Mouse (Mus musculus) gastrocnemius, postnatal 25 days (tissue): Measurements from ENCODE around the gene Ikzf5. TPM values are rescaled to one million over a fixed set of nuclear protein-coding genes. Genes with fewer than 3 reads are reported as not detected.
"Not testable (repeated sequence)": the region's sequence is repeated elsewhere in the genome, so short reads cannot be mapped to it uniquely, and the experiment has no call there.

Experiments used
- DNase-seq: peaks from one replicate; pipeline ENCODE4 v3.0.0; 2022
- long read RNA-seq, 2 experiments: library from polyadenylated mRNA; stranded (forward); transcript quantifications; one replicate each; pipeline ENCODE4 v2.0.0; 2021
- total RNA-seq, 2 experiments: library from RNA; stranded (reverse); gene quantifications; 1 replicate in 1 of 2; 2 replicates in 1 of 2; pipeline ENCODE4 v1.2.3; 2021

The Ikzf5 gene
- total RNA-seq: 10 to 100 TPM; 20.8 to 22.2 TPM
- long read RNA-seq, experiment 1, full-length matches to known transcripts: 1 of 4 reads
- long read RNA-seq, experiment 1, partial matches to known transcripts: 1 of 4 reads
- long read RNA-seq, experiment 1, other reads (novel, unspliced or antisense): 2 of 4 reads
- long read RNA-seq, experiment 2, full-length matches to known transcripts: 8 of 13 reads
- long read RNA-seq, experiment 2, partial matches to known transcripts: 1 of 13 reads
- long read RNA-seq, experiment 2, other reads (novel, unspliced or antisense): 4 of 13 reads

GRCm38 (mm10) chr7:131410416-131411058, at the start of gene Ikzf5, which contains the start of gene Acadsb:
TSS of gene Ikzf5 (minus strand) at chr7:131410521.
TSS of gene Acadsb (plus strand) at chr7:131410601.
- DNase-seq: peak; percentile 99

- no peak for DNase-seq
Observed at GRCm38 (mm10) chr7:131456714-131457113, 46.4 kb upstream of the Ikzf5 start.

GRCm38 (mm10) chr7:131437051-131437450, 26.7 kb upstream of the Ikzf5 start:
- no peak for DNase-seq

DNA sequence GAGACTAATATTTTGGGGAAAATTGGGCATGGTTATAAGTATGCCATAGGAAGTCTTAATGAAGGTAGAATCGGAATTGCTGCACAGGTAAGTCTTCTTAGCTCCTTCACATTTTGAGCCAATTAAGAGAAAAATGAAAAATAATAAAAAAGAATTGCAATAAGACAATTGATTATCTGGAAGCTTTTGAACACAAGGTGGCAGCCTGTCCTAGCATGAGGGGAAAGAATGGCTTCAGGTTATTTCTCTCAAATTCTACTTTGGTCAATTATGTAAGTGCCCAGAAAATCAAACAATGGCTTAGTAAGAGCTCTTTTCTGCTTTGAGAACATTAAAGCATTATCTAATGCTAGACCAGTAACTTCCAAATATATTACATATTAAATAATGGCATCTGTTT, 24.0 kb upstream of the Ikzf5 start:
- no peak for DNase-seq

DNA sequence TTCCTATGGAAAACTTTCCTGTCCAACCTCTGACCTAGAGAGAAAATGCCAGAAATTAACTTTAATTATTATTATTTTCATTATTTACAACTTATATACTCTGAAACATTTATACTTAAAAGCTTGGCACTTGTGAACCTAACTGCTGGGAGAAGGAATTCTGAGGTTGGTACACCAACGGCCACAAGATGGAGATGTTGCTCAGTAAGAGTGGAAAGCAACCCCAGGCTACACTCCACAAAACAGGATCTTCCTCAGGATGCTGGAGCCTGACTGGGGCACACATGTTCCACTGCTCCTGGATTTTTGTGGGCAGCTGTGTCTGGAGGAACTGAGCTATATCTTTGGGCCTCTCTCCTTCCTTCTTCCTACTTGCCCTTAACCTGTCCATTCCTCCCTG, 21.9 kb upstream of the Ikzf5 start:
- DNase-seq: no peak

- DNase-seq: no peak
Observed at GRCm38 (mm10) chr7:131427331-131427730, 17.0 kb upstream of the Ikzf5 start.

GRCm38 (mm10) chr7:131424912-131425311, 14.6 kb upstream of the Ikzf5 start:
- DNase-seq: no peak

GRCm38 (mm10) chr7:131417605-131418004, 7.3 kb upstream of the Ikzf5 start:
- no peak for DNase-seq

DNA sequence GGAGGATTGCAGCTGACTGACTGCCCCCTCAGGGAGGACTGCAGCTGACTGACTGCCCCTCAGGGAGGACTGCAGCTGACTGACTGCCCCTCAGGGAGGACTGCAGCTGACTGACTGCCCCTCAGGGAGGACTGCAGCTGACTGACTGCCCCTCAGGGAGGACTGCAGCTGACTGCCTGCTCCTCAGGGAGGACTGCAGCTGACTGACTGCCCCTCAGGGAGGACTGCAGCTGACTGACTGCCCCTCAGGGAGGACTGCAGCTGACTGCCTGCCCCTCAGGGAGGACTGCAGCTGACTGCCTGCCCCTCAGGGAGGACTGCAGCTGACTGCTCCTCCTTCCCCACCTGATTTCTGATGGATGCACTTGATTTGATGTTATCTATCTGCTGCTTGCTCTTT, 6.4 kb upstream of the Ikzf5 start:
- DNase-seq: not testable (repeated sequence)

DNA sequence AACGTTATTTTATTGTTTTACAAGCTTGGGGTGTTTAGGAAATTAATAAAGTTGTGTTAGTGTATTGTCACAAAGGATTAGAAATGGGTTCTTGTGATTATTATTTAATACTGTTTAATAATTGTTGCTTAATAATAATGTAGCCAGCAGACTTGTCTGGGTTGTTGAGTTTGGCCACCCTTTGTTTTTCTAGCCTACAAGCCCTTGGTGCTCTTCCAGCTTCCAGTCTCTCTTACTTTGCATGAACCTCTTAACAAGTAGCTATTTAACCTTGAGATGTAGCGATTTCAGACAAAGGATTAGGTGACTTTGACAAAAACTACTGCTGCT, 1.6 kb upstream of the Ikzf5 start:
- no peak for DNase-seq

DNA sequence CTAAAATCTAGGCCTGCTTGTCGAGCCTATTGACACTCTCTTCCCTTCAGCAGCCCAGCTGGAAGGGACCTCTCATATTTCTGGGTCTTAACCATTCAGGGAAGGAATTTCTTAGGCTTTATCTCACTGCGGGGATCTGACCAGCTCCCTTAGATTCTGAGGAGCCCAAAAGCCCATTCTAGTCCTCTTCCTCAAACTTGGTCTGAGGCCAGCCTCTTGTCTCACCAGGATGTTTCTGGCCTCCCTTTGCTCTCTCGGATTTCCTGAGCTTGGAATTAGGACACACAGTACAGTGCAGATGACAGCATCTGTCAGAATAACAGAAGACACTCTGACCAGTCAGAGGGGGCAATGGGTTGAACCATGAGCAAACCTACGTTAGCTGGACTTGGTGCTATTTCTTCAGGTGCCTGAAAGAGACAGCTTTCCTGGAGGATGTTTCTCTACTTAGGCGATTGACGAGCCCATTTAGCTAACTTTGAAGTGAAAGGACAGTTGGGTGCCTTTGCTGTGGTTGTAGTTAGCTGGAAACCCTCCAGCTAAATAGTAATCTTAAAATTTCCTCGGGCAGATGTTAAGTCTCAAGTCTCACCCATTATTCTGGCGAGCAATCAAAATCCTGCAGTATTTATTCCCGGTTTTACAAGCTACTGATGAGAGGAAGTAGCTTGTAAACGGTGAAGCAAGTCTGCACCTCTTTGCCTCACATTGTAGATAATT, 1.1 kb upstream of the Ikzf5 start:
- DNase-seq: no peak

- DNase-seq: no peak
Observed at GRCm38 (mm10) chr7:131409988-131410385, 334 bp downstream of the Ikzf5 start.

DNA sequence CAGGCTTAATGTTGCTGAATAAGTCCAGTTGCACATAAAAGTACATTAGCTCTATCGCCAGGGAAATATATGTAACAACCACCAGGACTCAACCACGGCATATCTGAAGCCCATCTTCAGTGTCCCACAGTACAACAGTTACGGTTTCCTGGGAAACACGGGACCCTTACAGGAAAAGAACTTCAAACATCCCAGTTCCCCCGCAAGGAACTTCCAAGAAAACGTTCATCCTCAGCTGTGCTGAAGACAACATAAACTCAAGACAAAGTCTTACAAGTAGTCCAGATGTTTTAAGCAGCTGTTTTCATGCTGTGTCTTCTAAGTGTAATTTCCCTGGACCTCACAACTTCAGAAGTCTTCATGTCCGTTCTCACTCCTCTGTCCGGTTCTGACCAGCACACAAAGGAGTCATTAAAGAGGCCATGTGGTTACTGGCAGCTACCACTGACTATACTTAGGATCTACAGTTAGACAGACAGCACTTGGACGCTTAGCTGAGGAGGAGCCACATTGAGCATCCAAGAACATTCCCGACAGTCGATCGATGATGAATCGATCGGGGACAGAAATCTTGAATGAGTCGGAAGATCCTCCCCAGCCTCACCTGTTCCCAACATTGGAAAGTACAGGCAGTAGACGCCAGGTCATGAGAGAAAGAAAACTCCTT, 867 bp downstream of the Ikzf5 start:
- DNase-seq: no peak

GRCm38 (mm10) chr7:131391761-131392160, 18.6 kb downstream of the Ikzf5 start:
- not testable (repeated sequence) for DNase-seq

- DNase-seq: no peak
Observed at GRCm38 (mm10) chr7:131371880-131372651, 38.3 kb downstream of the Ikzf5 start.

DNA sequence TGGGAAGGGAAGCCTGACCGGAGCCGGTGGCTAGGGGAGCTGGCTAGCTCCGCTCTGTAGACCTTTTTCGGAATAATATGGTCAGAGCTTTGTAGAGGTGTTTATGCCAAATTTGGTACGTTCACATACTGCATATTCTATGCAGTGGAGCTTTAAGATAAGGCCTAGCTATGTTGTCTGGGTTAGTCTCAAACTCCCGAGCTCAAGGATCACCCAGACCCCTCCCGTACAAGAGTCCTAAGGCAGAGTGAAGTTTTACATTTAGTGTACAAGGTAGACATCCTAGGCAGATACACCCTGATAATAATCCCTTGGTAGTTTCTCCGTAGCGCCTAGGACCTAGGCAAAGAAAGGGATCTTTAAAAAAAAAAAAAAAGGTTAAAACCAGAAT, 38.9 kb downstream of the Ikzf5 start:
- no peak for DNase-seq

DNA sequence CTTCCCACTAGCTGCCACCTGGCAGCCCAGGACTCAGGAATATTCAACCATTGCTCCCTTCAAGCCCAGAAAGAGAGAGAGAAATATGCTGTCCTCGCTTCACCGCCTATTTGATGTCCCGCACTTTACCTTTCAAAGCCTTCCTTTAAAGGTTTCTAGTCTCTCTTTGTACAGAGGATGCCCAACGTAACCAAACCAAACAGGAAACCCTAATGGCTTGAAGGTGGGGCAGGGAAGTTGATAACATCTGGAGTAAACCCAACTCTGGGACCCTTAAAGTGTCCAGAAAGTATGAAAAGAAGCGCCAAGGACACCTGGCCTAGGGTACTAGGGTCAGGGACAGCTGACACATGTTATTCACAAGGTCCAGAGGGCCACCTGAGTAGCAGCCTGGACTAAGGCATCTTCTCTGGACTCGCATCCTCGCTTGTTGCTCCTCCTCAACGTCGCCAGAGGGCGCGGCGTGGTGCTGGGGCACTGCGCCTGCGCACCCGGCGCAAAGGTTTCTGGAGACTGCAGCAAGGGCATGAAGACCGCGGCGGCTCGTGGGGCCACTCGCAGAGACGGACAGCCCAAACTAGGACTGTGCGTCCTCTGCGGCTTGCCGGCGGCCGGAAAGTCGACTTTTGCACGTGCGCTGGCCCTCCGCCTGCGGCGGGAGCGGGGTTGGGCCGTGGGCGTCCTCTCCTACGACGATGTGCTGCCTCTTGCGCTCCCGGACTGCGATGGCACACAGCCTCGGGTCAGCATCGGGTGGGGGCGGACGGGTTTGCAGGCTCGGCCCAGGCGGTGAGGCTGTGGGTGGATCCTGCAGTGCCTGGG, 39.5 kb downstream of the Ikzf5 start, which contains the start of gene Pstk:
TSS of gene Pstk (plus strand) at position 494 of the 822 bp plus-strand sequence.
- DNase-seq: peak; percentile 89

DNA sequence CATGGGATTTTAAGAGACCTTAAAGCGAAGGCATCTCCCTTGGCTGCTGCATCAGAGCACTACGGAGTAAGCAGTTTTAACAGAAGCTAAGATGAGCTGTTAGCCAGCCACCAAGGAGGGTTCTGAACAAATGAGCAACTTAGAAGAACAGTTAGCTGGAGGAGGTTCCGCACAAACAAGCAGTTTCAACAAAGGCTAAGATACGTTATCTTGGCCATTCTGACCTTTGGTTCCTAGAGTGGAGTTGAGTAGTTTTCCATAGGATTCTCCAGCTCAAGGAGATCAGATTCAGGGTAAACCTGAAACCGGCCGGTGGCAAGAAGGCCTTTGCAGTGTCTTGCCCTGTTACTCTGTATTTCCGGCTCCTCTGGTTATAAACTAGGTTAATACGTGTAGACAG, 46.2 kb downstream of the Ikzf5 start:
- DNase-seq: no peak

GRCm38 (mm10) chr7:131362615-131363300, 47.6 kb downstream of the Ikzf5 start, which contains the start of gene 2310057M21Rik:
TSS of gene 2310057M21Rik (minus strand) at chr7:131362759.
- DNase-seq: peak; percentile 92

DNA sequence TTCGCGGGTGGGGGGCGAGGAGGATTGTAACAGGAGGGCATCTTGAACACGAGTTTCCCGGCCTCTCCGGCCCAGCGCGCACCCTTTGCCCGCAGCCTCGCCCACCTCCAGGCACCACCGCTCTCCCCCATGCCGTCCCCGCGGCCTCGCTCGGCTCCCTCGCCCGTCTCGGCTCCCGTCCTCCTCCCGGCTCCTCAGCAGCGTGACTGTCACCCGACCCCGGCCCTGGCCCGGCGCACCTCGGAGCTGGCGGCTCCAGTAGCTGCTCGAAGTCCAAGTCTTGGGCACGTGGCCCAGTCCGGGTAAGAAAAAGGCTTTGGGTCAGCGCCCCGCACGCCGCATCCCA, 48.1 kb downstream of the Ikzf5 start:
- DNase-seq: no peak
